Mouse (Mus musculus): ENCODE results near the gene Vwa5b1. TPM values are rescaled to one million over a fixed set of nuclear protein-coding genes. Genes with fewer than 3 reads are reported as not detected.

Vwa5b1 gene
- total RNA-seq, 2 experiments from 2014 or later, result not detected

GRCm38 (mm10) chr4:138533877-138534276, 101.8 kb downstream of the Vwa5b1 start:
- no peak for DNase-seq (ENCODE audit: low spot score in 2 of 2)

GRCm38 (mm10) chr4:138531761-138532160, 103.9 kb downstream of the Vwa5b1 start:
- no peak for DNase-seq (ENCODE audit: low spot score in 2 of 2)

DNA sequence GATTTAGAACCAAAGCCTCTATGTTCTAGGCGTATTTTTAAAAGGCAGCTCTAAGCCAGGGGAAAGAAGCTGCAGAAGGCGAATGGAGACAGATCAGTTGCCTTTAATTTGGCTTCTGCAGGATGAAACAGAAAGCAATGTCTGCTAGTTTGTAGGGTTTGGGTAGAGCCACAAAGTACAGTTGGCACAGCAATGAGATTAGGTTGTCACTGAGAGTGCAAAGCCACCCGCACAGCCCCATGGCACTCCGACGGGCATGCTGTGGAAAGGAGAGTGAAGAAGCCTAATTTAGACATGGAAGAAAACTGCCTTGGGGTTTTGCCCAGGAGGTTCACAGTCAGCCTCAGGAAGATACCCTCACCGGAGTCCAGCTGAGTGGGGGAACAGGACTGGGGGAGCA, 105.7 kb downstream of the Vwa5b1 start:
- DNase-seq (ENCODE audit: low spot score in 2 of 2), result no peak

GRCm38 (mm10) chr4:138525684-138526083, 110.0 kb downstream of the Vwa5b1 start:
- no peak for DNase-seq (ENCODE audit: low spot score in 2 of 2)

GRCm38 (mm10) chr4:138524769-138525168, 110.9 kb downstream of the Vwa5b1 start:
- no peak for DNase-seq (ENCODE audit: low spot score in 2 of 2)

DNA sequence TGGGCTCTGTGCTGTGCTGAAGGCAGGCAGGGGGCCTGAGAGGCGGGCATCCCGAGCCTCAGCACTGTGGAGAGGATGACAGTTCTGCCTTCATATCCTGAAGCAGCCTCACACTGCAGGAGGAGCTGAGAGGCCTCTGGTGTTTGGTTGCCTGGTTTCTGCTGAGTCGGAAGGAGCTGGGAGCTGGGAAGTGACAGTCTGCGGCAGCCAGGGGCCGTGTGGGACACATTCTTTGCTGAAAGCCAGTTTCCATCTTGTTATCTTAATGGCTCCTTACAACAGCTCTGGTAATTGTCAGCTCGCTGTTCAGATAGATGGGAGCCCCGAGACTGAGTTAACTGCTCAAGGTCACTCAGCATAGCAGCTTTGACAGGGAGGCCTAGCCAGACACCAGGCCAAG, 111.9 kb downstream of the Vwa5b1 start:
- DNase-seq (ENCODE audit: low spot score in 2 of 2), result no peak

DNA sequence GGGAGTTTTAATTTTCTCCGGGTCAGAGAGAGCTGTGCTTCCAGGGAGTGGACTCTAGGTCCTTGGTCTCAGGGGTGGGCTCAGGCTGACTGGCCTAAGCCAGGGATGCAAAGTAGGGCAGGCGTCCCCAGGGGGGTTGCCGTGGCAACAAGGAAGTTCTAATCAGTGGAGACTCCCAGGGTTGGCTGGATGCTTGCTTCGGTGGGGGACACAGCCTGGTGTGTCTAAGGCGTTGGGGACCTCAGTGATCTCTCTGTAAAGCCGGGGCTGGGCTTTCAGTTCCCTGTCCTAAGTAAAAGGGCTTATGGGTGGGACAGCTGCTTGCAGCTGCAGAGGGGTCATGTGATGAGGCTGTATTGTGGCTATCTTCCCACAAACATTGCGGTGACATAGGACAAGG, 113.4 kb downstream of the Vwa5b1 start:
- DNase-seq (ENCODE audit: low spot score in 2 of 2), result no peak

GRCm38 (mm10) chr4:138517153-138517789, 118.4 kb downstream of the Vwa5b1 start:
- no peak for DNase-seq (ENCODE audit: low spot score in 2 of 2)

DNA sequence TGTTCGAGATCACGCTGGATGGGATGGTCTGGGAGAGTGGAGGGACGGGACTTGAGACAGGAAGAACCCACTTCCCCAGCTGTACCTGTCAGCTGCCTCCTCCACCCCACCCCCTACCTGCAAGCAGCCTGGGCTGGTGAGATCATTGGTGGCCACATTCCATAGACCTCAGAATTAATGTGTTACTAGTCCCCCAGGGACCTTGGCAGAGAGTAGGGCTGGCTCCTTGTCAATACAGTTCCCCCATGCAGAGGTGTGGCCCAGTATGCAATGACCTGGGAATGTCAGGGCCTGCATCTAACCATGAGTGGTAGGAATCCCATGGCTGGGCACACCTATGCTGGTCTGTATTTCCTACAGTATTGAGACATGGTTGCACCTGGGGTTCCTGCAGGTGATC, 119.2 kb downstream of the Vwa5b1 start:
- DNase-seq (ENCODE audit: low spot score in 2 of 2), result no peak

Other genes with a start within 250 kb of the Vwa5b1 start
- gene Fam43b, start 239.4 kb downstream of the Vwa5b1 start, total RNA-seq (2021), result 1 to 10 TPM; 1.6 to 2.2 TPM
- gene Mul1, start 201.2 kb downstream of the Vwa5b1 start, total RNA-seq (2021), result 10 to 100 TPM; 56.3 to 59.3 TPM
- gene Camk2n1, start 181.6 kb downstream of the Vwa5b1 start, total RNA-seq (2021), result 10 to 100 TPM; 20.3 to 29.6 TPM
- under 1 TPM in 1 of 2 experiments, not detected in 1; 0.19 TPM for gene Pla2g2c, start 88.9 kb upstream of the Vwa5b1 start, total RNA-seq (2021)
- under 1 TPM; 0.70 to 0.99 TPM for gene Ubxn10, start 101.3 kb upstream of the Vwa5b1 start, total RNA-seq (2021)
- 10 to 100 TPM; 27.9 to 38.5 TPM for gene Pla2g2f, start 121.7 kb upstream of the Vwa5b1 start, total RNA-seq (2021)
- 1 to 10 TPM; 1.3 to 2.5 TPM for gene Pla2g2d, start 139.9 kb upstream of the Vwa5b1 start, total RNA-seq (2021)
- 10 to 100 TPM; 10.7 to 22.4 TPM for gene Pla2g5, start 227.6 kb upstream of the Vwa5b1 start, total RNA-seq (2021)
- not detected for gene Gm13030, start 238.1 kb upstream of the Vwa5b1 start, total RNA-seq (2021)
- 1 to 10 TPM; 1.6 to 3.1 TPM for gene Pla2g2e, start 242.1 kb upstream of the Vwa5b1 start, total RNA-seq (2021)

Data from adrenal gland, adult 18-20 months (tissue).